Mouse (Mus musculus) C2C12 (cell line): ENCODE measurements at regions not wholly inside any gene's neighbourhood (a gene's known extent, or its start where the extent isn't known, plus 50 kb on each side); places are given as distances from the start of the nearest gene placed in this dataset.

Source experiments
- H3K27me3 ChIP-seq: one replicate; pipeline ENCODE4 v1.6.1; 2011; ENCODE audit not compliant: control insufficient read depth, insufficient read depth, insufficient read length
- H3K36me3 ChIP-seq: one replicate; pipeline ENCODE4 v1.6.1; 2011; ENCODE audit not compliant: control insufficient read depth, insufficient read depth
- H3K4me3 ChIP-seq: one replicate; pipeline ENCODE4 v1.5.1; 2011; ENCODE audit warnings: mild to moderate bottlenecking, control low read depth; ENCODE audit not compliant: poor library complexity, insufficient read depth, severe bottlenecking
- H3K79me2 ChIP-seq: one replicate; pipeline ENCODE4 v1.6.1; 2011; ENCODE audit not compliant: control insufficient read depth, insufficient read depth
- H3K79me3 ChIP-seq: one replicate; pipeline ENCODE4 v1.6.1; 2011; ENCODE audit warnings: low read depth, control low read depth
- H3ac ChIP-seq: one replicate; pipeline ENCODE3; 2011; ENCODE audit warnings: low read depth; ENCODE audit not compliant: control insufficient read depth, insufficient read length
- CEBPB ChIP-seq: IDR thresholded peaks from one replicate; pipeline ENCODE4 v1.6.1; 2011; ENCODE audit warnings: low read depth, mild to moderate bottlenecking, control low read depth, moderate library complexity
- CTCF ChIP-seq: IDR thresholded peaks from one replicate; pipeline ENCODE4 v1.5.1; 2011; ENCODE audit not compliant: control insufficient read depth, insufficient read depth, insufficient read length
- FOSL1 ChIP-seq: IDR thresholded peaks from one replicate; pipeline ENCODE4 v1.8.0; 2011; ENCODE audit warnings: mild to moderate bottlenecking, low read length; ENCODE audit not compliant: poor library complexity, insufficient read depth, severe bottlenecking
- MAX ChIP-seq: IDR thresholded peaks from one replicate; pipeline ENCODE4 v1.6.1; 2011; ENCODE audit warnings: mild to moderate bottlenecking, control low read depth
- MYOD1 ChIP-seq: IDR thresholded peaks from one replicate; pipeline ENCODE4 v1.6.1; 2011; ENCODE audit warnings: low read depth; ENCODE audit not compliant: control insufficient read depth, insufficient read length
- MYOG ChIP-seq: IDR thresholded peaks from one replicate; pipeline ENCODE4 v1.6.1; 2011; ENCODE audit not compliant: control insufficient read depth, insufficient read length; ENCODE audit errors: extremely low read depth
- USF1 ChIP-seq: IDR thresholded peaks from one replicate; pipeline ENCODE4 v1.6.1; 2011; ENCODE audit warnings: low read depth, mild to moderate bottlenecking, control low read depth, moderate library complexity

DNA sequence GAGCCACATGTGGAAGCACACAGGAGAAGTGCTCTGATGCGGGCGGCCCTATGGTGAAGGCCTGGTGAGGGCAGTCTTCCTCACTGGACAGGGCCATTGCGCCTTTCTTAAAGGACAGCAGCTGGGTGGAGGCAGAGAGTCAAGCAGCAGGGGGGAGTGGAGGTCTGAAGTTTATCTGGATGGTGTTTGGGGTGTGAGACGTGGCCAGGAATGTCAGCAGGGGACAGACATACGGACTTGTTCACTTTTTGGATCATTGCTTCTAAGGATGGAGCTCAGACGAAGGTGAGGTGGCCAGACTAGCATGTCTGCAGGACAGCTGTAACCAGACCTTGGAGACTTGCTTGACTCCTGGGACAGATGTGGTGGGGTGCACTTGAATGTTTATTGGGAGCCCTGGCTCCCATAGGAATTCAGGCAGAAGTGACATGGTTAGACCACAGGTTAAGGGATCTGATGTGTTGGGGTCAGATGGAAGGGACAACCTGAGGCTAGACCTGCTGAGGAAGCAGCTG, 86.0 kb upstream of the Gm26897 start:
- H3K36me3 ChIP-seq: no peaks in the 10 kb centered on the region
- no peak overlapping the region for H3ac ChIP-seq
- TF ChIP-seq FOSL1 (no peak), CTCF (no peak), MYOD1 (no peak), MAX (no peak), MYOG (no peak), USF1 (no peak), CEBPB (no peak)
- no peaks in the 10 kb centered on the region for H3K79me2 ChIP-seq
- no peak overlapping the region for H3K4me3 ChIP-seq
- H3K79me3 ChIP-seq: no peaks in the 10 kb centered on the region
- H3K27me3 ChIP-seq: peaks cover 28% of the 10 kb centered on the region

DNA sequence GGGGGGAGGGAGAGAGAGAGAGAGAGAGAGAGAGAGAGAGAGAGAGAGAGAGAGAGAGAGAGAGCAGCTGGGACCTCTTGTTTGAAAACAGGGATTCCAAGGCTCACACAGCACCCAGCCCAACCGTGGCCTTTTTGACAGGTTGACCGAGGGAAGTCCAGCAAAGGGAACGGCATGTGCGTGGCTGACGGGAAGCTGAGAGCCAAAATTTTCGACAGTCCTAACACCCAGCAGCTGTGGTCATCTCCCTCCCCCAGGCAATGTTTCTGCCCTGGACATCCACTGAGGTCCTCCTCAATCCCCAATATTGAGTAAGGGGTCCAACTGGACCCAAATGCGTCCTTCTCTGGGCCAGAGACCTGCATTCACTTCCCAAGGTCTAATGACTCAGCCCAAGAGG, 85.2 kb upstream of the Gm26897 start:
- no peaks in the 10 kb centered on the region for H3K79me3 ChIP-seq
- H3K27me3 ChIP-seq: peaks cover 36% of the 10 kb centered on the region
- TF ChIP-seq MYOG (no peak), CEBPB (no peak), MYOD1 (no peak), CTCF (no peak), MAX (no peak), FOSL1 (no peak), USF1 (no peak)
- no peak overlapping the region for H3ac ChIP-seq
- H3K79me2 ChIP-seq: no peaks in the 10 kb centered on the region
- no peaks in the 10 kb centered on the region for H3K36me3 ChIP-seq
- no peak overlapping the region for H3K4me3 ChIP-seq

DNA sequence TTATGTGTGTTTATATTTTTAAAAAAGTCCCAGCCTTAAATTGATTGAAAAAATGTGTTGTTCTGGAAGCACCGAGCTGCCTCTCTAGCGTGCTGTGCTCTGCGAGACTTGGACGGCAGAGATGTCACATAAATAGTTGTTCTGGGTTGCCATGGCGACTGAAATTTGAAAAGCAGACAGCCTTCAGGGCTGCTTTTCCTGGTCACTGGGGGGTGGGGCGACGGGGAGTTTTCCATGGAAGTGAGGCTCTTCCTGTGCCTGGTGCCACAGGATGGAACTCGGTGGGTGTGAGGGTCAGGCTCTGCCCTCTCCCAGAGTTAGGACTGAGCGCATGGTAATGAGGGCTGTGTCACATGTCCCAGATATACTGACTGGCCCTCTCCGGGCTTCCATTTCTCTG, 84.7 kb upstream of the Gm26897 start:
- Histone ChIP-seq H3K36me3 (no peaks in the 10 kb centered on the region), H3K79me3 (no peaks in the 10 kb centered on the region), H3K4me3 (no peak overlapping the region), H3K79me2 (no peaks in the 10 kb centered on the region), H3K27me3 (peaks cover 37% of the 10 kb centered on the region), H3ac (no peak overlapping the region)
- no peak for TF ChIP-seq MYOD1
- TF ChIP-seq FOSL1: no peak
- no peak for TF ChIP-seq CEBPB
- TF ChIP-seq USF1: no peak
- no peak for TF ChIP-seq MYOG
- no peak for TF ChIP-seq MAX
- no peak for TF ChIP-seq CTCF

DNA sequence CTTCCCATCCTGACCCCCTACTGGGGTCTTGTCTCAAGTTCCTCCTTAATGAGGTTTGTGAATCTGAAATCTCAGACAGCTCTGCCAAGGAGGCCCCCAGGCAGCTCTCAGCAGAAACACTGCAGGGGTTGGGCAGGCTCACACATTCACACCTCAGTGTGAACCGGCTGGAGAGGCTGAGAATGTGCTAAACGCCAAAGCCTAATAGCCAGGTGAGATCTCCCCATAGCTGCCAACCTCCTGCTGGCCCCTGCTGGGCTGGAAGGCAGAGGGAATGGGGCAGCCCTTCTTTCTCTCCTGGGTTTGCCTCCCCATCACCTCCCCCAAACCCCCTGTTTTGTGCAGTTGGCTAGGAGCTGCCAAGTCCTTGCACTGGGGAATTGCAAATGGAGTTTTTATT, 81.3 kb upstream of the Gm26897 start:
- no peaks in the 10 kb centered on the region for H3K36me3 ChIP-seq
- no peaks in the 10 kb centered on the region for H3K79me3 ChIP-seq
- peaks cover 37% of the 10 kb centered on the region for H3K27me3 ChIP-seq
- no peak overlapping the region for H3K4me3 ChIP-seq
- no peak overlapping the region for H3ac ChIP-seq
- H3K79me2 ChIP-seq: no peaks in the 10 kb centered on the region
- TF ChIP-seq CEBPB (no peak), FOSL1 (no peak), MYOD1 (no peak), MYOG (no peak), USF1 (no peak), MAX (no peak), CTCF (no peak)

DNA sequence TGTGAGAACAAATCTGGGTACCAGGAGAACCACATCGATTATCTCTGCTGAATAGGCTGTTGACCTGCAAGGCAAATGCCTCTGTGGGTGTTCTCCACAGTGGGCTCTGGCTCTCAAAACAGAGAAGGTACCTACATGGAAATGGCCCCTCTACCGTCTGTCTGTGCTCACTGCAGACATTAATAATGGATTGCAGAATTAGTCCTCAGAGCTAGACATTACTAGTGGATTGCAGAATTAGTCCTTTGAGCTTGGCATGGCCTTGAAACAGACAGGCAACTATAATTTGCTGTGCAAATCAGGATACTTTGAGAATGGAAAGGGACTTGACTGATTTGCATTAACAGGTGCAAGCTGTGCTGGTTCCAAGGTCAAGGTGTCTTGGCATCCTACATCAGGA, 77.3 kb upstream of the Gm26897 start:
- Histone ChIP-seq H3ac (no peak overlapping the region), H3K36me3 (no peaks in the 10 kb centered on the region), H3K79me2 (no peaks in the 10 kb centered on the region), H3K79me3 (no peaks in the 10 kb centered on the region), H3K4me3 (no peak overlapping the region), H3K27me3 (peaks cover 33% of the 10 kb centered on the region)
- TF ChIP-seq CEBPB: no peak
- TF ChIP-seq CTCF: no peak
- no peak for TF ChIP-seq MYOD1
- no peak for TF ChIP-seq MAX
- TF ChIP-seq FOSL1: no peak
- no peak for TF ChIP-seq MYOG
- TF ChIP-seq USF1: no peak
